Mouse (Mus musculus): Measurements from ENCODE around the gene Ctu2.

The Ctu2 gene

GRCm38 (mm10) chr8:122451161-122451703 is 24.7 kb upstream of the Ctu2 start:
- DNase-seq: no peak

DNA sequence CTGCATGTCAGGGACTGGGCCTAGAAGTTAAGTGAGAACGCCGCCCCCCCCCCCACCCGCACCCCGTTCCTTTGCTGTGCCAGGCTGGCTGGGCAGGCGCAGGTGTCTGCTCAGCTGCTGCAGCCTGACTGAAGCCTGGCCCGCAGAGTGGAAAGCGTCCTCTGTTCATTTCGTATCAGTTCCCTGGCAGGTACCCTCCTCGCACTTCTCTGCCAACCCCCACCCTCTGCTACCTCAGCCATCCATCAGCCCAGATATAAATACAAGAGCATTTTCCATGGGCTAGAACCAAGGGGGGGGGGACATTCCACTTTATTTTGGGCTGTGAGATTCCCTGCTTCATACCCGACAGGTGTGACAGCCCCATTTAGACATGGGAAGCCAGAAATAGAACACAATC is 23.8 kb upstream of the Ctu2 start:
- DNase-seq: no peak

GRCm38 (mm10) chr8:122454409-122454808 is 21.5 kb upstream of the Ctu2 start:
- DNase-seq: no peak

DNA sequence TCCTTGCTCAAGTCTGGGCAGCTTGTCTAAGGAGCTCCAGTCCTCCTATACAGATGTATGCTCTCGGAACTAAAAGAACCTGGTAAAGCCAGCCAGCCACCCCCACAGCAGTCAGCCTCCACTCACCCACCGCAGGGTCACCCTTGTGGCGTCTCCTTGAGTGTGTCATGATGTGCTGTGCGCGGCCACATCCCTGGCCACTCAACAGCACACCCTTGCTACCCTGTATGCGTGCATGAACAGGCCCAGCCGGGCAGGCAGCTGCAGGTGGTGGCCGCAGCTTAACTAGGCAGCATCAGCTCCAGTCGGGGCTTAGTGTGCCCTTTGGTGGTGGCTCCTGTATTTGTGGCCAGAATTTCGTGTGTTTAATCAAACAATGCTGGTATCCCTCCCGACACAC is 18.8 kb upstream of the Ctu2 start:
- DNase-seq: no peak

DNA sequence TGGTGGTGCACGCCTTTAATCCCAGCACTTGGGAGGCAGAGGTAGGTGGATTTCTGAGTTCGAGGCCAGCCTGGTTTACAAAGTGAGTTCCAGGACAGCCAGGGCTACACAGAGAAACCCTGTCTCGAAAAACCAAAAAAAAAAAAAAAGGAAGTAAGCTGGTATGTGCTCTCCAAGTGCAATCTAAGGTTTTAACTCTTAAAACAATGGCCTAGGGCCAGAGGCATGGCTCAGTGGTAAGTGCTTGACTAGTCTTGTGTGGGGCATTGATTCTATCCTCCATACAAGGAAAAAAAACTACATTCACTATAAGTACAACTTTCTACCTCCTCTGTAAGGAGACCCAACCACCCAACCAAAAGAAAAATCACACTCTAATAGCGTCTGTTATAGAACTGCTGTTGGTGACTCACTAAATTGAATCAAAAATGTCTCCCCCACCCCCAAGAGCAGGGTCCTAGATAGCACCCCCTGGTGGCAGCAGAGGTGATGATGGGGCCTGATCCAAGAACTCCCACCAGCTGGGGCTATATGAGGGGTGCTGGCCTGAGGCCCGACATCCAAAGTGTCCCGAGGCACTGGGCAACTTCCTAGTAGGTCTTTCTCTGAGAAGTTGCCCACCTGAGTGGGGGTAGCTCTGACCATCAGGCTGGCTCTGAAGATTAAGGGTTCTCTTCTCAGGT is 16.6 kb upstream of the Ctu2 start:
- no peak for DNase-seq

DNA sequence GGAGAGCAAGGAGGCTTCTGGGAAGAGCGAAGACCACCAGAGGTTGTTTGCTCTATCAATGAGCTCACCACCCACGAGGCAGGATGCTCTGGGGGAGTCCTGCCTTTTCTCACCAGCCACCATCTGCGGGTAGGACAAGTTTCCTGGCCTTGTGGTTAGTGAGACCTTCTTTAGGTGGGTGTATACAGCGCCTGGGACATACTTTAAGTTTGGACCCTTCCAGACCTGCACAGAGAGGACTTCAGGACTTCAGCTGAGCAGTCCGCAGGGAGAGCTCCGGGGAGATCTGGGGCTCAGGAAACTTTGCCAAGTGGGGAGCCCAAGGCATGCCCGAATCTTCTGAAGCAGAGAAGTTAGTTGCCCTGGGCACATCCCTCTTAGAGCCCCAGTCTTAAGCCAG is 16.0 kb upstream of the Ctu2 start:
- no peak for DNase-seq

DNA sequence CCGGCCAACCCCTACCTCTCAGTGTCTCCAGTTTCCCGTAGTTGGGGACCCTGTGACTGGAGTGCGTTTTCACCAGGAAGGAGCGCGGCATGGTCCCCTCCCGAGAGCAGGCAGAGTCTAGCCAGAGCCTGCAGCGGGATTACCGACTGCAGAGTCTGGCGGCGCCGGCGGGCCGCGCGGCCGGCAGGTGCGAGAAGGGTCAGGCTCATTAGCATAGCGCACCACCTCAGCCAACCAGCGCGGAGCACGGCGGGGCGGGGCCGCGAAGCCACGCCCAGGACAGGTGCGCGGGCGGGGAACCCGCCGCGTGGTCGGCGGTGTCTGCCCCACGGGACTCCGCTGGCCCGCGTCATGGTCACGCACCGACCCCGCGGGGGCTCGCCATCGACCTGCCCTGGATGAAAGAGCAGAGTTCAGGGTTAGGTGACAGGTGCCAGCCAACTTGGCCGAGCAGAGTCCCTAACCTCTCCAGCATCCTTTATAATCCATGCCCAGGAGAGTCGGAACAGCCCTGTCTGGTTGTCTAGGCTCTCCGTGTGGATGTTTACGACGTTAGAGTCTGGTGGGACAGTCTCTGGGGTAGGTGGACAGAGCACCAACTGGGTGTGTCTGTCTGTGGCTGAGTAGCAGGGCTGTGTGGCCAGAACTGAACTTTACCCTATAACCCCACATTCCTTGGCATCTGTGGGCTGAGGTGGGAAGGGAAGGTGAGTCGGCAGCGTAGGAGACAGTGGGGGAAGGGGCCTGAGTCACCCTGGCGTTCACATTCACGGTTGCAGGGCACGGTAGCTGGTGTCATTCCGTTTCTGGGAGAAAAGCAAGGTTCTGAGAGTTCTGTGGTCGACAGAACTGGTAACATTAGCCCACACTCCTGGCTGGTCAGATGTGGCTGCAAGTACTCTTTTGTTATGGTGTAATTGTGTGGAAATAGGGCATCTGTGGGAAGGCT is 15.1 kb upstream of the Ctu2 start, which contains the start of gene Snai3:
Gene Snai3, minus strand, starts transcription at position 210 of the 949 bp plus-strand sequence.
- DNase-seq: peak; percentile 79 to 84

DNA sequence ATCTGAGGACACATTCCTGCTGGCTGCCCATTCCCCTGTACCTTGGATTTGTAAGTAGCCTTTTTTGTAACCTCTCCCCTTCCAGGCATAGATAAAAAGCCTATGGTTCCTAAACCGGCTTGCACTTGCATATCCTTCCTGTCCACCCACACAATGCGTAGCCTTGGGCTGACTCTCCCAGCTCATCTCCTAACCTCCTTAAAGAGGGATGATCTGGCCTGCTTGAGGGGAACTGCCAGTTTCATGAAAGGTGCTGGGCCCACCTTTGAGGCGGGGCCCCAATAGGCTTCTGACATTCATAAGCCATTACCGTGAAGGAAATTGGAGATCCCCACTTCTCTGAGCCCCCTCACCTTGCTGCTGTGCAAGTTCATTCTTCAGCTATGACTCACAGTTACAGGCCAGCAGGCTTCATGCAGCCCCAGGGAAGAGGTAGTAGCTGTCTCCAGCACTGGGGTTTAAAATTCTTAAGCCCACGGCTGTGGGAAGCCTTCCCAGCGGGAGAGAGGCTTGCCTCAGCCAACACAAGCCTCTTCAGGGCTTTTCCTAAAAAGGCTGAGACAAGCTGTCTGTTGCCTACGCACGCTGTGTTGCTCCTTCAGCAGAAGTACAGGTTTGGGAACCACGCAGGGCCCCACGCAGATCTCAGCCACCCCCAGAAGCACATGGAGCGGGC is 14.3 kb upstream of the Ctu2 start:
- DNase-seq: no peak

DNA sequence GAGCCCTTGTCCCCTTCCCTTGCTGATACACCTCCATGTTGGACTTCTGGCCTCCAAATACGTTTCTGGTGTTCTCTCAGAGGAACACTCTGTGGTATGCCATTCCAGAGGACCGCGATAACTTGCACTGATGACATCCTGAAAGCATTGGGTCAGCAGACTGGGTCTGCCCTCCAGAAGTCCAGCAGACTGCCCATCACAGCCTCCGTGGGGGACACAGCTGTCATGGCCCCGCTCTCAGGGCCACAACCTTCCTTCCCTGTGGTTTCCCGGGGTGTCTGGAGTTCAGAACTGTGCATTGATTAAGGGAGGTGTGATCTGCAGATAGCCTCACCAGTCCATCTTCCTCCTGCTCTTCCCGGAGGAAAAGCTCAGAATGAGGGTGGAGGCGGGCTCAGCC is 13.4 kb upstream of the Ctu2 start:
- DNase-seq: no peak

DNA sequence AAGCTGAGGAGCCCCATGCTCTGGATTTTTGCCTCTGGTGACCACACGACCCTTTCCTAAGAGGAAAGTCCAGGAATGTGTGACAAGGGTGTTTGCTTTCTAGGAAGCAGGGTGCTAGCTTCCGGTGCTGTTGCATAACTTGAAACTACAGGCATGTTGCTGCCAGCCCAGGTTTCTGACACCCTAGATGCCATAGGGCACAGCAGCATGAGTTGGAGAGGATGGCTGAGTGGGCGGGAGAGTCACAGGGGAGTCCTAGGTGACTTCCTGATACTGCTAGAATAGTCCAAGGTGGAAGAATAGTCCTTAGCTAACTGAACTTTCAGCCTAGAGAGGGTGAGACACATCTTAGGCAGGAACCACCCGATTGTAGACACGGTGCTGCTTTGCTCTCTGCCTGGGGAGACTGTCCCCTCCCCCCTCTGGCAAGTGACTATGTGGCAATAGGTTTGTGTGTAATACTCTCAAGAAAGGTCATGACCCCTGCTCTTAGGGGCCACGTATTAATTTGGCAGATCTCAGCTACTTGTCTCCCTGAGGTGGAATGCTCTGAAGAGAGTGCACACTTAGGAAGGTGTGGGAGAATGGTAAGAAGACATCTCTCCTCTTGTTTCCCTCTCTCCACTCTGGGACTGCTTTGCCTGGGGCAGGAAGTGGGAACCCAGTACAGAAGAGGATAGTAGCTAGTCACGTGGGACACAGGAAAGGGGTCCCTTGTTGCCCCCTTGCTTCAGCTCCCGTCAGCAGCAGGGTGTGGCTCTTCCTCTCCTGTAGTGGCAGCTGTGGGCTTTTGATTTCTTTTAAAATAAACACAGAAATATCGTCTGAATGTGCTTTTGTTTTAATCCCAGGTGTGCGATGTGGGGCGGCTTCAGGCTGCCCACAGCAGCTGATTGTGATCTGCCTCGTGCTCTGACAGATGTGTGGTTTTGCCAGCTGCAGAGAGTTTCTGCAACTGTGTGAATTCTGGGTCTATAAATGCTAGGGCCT is 12.0 kb upstream of the Ctu2 start:
- peak; percentile 61 to 63 for DNase-seq

- DNase-seq: no peak
These were observed 11.0 kb upstream of the Ctu2 start for GRCm38 (mm10) chr8:122464985-122465384.

GRCm38 (mm10) chr8:122467816-122468215 is 8.1 kb upstream of the Ctu2 start:
- no peak for DNase-seq

GRCm38 (mm10) chr8:122469407-122469806 is 6.5 kb upstream of the Ctu2 start:
- no peak for DNase-seq

GRCm38 (mm10) chr8:122469965-122470364 is 6.0 kb upstream of the Ctu2 start:
- DNase-seq: no peak

GRCm38 (mm10) chr8:122470691-122471090 is 5.3 kb upstream of the Ctu2 start:
- DNase-seq: no peak

DNA sequence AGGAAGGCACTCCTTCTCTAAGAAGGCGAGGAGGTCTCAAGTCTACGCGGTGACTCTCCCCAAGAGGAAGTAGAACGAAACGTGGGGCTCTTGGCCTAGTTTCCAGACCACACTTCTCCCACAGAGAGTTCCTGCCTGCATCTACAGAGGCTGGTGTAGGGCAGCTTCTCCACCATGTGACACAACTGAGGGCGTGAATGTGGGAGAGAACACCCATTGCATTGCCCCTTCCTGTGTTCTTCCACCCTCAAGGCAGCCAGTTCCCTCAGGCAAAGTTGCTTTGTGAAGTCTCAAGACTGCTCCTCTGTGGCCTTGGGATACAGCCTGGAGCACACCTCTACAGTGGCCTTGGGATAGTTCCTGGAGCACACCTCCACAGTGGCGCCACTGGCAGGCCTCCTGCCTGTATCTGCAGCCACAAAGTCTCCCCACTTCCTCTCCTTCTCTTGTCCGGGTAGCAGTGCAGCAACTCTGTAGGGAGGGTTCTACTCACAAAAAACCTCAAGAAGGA is 2.0 kb upstream of the Ctu2 start:
- DNase-seq: peak in 1 of 2 experiments; percentile 53

- DNase-seq: peak; percentile 59 to 65
These were observed 887 bp upstream of the Ctu2 start for GRCm38 (mm10) chr8:122474951-122475560.

DNA sequence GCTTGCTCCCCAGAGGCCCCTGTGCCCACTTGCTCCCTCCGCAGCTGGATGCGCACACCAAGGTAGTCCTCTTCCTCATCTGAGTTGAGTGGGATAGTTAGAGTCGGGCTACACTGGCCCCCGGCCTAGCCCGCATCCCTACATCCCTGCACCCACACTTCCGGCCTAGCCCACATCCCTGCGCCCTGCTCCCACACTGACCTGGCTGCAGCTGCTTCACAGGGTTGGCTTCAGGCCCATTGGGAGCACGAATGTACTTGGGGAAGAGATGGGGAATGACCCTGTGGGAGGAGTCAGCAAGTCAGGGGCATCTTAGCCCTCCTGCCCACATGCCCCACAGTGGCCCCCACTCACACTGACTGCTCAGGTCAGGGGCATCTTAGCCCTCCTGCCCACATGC is 6.5 kb downstream of the Ctu2 start:
- DNase-seq: no peak

DNA sequence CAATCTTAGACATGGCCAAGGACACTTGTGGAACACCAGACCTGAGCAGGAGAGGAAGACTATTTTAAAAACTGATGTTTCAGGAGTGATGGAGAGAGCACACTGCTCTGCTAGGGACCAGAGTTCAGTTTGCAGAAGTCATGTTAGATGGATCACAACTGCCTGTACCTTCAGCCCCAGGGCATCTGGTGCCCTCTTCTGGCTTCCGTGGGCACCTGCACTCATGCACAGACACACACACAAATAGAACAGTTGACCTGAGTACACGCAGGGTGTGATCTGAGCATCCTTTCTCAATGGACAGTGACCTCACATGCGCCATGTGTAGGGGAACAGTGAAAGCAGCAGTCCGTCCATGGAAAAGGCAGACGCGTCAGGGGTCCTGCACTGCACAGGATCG is 7.9 kb downstream of the Ctu2 start:
- DNase-seq: no peak

- DNase-seq: peak in 1 of 2 experiments; percentile 40
These were observed 8.9 kb downstream of the Ctu2 start for GRCm38 (mm10) chr8:122484831-122485230.

DNA sequence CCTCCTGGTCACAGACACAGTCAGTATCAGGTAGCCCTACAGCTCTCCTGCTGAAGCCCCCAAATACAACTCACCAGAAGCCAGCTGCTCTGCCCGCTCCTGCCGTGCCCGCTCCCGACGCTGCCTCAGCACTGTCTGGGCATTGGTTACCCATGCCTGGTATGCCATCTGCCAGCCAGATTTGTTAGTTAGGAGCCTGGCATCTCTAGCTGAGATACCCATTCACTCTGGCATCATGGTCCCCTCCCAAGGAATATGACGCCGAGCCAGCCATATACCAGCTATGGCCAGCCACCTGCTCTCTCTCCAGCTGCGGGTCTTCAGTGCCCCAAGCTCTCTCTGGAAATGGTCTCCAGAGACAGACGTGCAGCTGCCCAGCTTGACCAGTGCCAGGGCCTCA is 12.4 kb downstream of the Ctu2 start:
- DNase-seq: no peak

Data from lung, postnatal 4 days (tissue).